Mouse (Mus musculus) monocyte, adult 2 months (primary cell): ENCODE measurements around the gene Il21r.

Experiments
- DNase-seq, 2 experiments: peaks; one replicate each; pipeline ENCODE4 v3.0.0; 2022; ENCODE audit warnings: low spot score in 2 of 2, low read depth in 1 of 2

Gene Il21r

GRCm38 (mm10) chr7:125600612-125601279, 2.5 kb upstream of the Il21r start:
- no peak for DNase-seq

- no peak for DNase-seq
Measured at GRCm38 (mm10) chr7:125601280-125601670, 2.0 kb upstream of the Il21r start.

GRCm38 (mm10) chr7:125601821-125602448, 1.3 kb upstream of the Il21r start:
- peak in 1 of 2 experiments; percentile 39 for DNase-seq

GRCm38 (mm10) chr7:125604362-125605319, 1.4 kb downstream of the Il21r start:
- no peak for DNase-seq

GRCm38 (mm10) chr7:125605725-125606139, 2.5 kb downstream of the Il21r start:
- no peak for DNase-seq

GRCm38 (mm10) chr7:125606265-125607164, 3.3 kb downstream of the Il21r start:
- no peak for DNase-seq

GRCm38 (mm10) chr7:125607384-125608182, 4.4 kb downstream of the Il21r start:
- DNase-seq = peak in 1 of 2 experiments; percentile 45

GRCm38 (mm10) chr7:125608183-125608688, 5.0 kb downstream of the Il21r start:
- no peak for DNase-seq

- no peak for DNase-seq
Measured at GRCm38 (mm10) chr7:125613579-125613978, 10.3 kb downstream of the Il21r start.

GRCm38 (mm10) chr7:125615453-125615852, 12.2 kb downstream of the Il21r start:
- DNase-seq = no peak

- DNase-seq = no peak
Measured at GRCm38 (mm10) chr7:125618016-125618415, 14.8 kb downstream of the Il21r start.

GRCm38 (mm10) chr7:125620077-125620476, 16.8 kb downstream of the Il21r start:
- no peak for DNase-seq

GRCm38 (mm10) chr7:125622741-125623685, 19.8 kb downstream of the Il21r start:
- DNase-seq = no peak

- DNase-seq = no peak
Measured at GRCm38 (mm10) chr7:125625219-125625618, 22.0 kb downstream of the Il21r start.

GRCm38 (mm10) chr7:125625829-125626228, 22.6 kb downstream of the Il21r start:
- DNase-seq = no peak

- DNase-seq = no peak
Measured at GRCm38 (mm10) chr7:125630317-125630716, 27.1 kb downstream of the Il21r start.

GRCm38 (mm10) chr7:125630989-125631388, 27.8 kb downstream of the Il21r start:
- DNase-seq = no peak
